Mouse (Mus musculus): ENCODE results near the gene Rpia. TPM values are rescaled to one million over a fixed set of nuclear protein-coding genes. Genes with fewer than 3 reads are reported as not detected.

Rpia gene
- polyA plus RNA-seq (2015; fragmentation: Nextera tagmentation; extraction: Ambion mirVana) = 2.2 TPM in 2 replicates

GRCm38 (mm10) chr6:70791824-70792535 lies at the start of gene Rpia:
Gene Rpia, minus strand, starts transcription at chr6:70792232.

Other genes with a start within 250 kb of the Rpia start
- gene Eif2ak3, start 52.3 kb upstream of the Rpia start, polyA plus RNA-seq (2015; fragmentation: Nextera tagmentation; extraction: Ambion mirVana) = 8.0 and 9.9 TPM in 2 replicates
- not detected in 2 replicates for gene Tex37, start 126.7 kb upstream of the Rpia start, polyA plus RNA-seq (2015; fragmentation: Nextera tagmentation; extraction: Ambion mirVana)
- gene Foxi3, start 164.3 kb upstream of the Rpia start, polyA plus RNA-seq (2015; fragmentation: Nextera tagmentation; extraction: Ambion mirVana) = not detected in 2 replicates